Mouse (Mus musculus) monocyte, adult 5-6 weeks (primary cell): Measurements from ENCODE around the gene Gapvd1. TPM values are rescaled to one million over a fixed set of nuclear protein-coding genes. Genes with fewer than 3 reads are reported as not detected.

Source experiments
- ATAC-seq: fragments of 153-309, 156-312 bp; replicated peaks from 2 replicates; pipeline ENCODE4 v1.8.0; 2017; ENCODE audit warnings: mild to moderate bottlenecking; ENCODE audit not compliant: low TSS enrichment, insufficient number of reproducible peaks, severe bottlenecking, poor library complexity, low FRiP score
- total RNA-seq: library from RNA; stranded (forward); fragments of 200-1000, 200-491, 200-594 nt; gene quantifications from 3 replicates; pipeline ENCODE4 v1.2.3, GENCODE M21; 2017

Gapvd1 gene
- total RNA-seq, 1 experiment from 2014 or later, result 107 TPM

DNA sequence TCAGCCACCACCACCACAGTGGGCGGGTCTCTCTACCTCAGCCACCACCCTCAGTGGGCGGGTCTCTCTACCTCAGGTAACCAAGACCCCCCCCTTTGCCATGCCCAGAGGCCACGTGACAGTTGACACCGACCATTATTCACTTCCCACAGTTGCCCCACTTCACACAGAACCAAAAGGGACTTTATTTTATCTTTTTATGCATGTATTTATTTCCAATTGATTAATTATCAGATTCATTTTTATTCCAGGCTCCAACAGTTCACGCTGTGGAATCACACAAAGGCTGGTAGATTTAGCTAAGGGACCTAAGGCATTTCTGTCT is 108.5 kb downstream of the Gapvd1 start:
- no peak for ATAC-seq

DNA sequence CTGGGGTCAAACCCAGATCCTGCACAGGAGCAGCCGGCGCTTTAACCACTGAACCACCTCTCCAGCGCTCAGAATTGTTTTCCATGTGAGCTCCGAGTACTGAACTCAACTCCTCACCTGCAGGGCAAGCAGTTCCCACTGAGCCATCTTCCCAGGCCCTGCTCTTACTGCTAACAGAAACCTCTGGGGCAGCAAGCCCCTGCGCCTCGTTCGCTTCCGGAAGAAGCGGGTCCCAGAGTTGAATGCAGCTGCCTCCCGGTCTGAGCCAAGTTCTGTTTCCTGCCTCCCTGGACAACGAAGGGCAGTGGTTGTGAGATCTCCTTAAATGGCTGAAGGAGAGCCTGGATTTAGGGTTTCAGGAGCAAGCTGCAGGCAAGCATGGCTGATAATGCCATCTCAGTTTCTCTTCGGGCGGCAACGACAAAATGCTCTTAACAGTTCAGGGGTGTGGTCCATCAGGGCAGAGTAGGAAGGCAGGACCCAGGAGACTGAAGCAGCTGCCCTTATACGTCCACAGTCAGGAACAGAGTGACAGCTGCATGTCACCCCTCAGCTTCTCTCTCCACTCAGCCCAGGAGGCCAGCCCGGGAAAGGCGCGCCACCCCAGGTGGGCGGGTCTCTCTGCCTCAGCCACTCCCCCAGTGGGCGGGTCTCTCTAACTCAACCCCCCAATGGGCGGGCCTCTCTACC is 109.0 kb downstream of the Gapvd1 start:
- ATAC-seq, result peak; percentile 77

DNA sequence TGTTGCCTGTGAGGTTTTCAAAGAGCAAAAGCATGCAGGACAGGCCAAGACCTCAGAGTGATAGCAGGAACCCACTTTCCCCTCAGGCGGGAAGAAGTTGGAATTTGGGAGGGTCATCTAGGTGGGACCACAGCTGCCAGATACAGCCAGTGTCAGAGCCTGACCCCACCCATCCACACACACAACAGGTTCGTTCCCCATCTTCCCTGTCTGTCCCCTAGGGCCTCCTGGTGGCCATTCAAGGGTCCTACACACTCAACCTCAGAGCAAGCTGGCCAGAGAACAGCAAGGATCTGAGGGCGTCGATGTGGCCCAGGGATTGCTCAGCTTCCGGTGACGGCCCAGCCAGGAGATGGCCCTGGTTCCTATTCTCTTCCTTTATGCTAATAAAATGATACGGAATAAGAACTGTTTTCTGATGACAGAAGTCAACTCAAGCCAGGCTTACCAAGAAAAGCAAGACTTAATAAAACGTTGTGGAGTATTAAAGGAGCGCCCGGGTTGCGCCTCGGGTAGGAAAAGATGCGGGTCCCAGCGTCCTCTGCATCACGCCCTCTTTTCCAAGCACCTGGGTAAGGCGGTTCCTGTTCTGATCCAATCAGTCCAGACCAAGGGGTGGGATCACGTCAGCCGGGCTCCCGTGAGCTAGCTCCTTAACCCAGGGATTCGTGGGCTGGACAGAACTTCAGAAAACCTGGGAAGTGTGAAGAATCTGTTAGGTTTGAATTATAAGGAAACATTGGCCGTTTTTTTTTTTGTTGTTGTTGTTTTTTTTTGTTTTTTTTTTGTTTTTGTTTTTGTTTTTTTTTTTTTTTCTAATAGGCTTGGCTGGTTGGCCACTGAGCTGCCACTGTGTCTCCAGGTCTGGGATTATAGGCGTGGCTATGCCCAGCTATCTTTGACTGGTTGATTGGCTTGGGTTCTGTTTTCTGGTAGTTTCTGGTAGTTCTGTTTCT is 110.2 kb downstream of the Gapvd1 start:
- peak; percentile 43; the same call in 1 of the 2 replicates for ATAC-seq

GRCm38 (mm10) chr2:34642351-34642750 is 112.7 kb downstream of the Gapvd1 start:
- 0 out of 2 replicates have a peak, but pooled peaks have one; percentile 29 for ATAC-seq

GRCm38 (mm10) chr2:34639725-34640124 is 115.3 kb downstream of the Gapvd1 start:
- ATAC-seq, result no peak

- ATAC-seq, result peak; percentile 57
Observed at GRCm38 (mm10) chr2:34638955-34639650, 115.9 kb downstream of the Gapvd1 start.

- no peak for ATAC-seq
Observed at GRCm38 (mm10) chr2:34635249-34636165, 119.5 kb downstream of the Gapvd1 start.

- ATAC-seq, result no peak
Observed at GRCm38 (mm10) chr2:34632051-34632450, 123.0 kb downstream of the Gapvd1 start.

- ATAC-seq, result no peak
Observed at GRCm38 (mm10) chr2:34630445-34630844, 124.6 kb downstream of the Gapvd1 start.

DNA sequence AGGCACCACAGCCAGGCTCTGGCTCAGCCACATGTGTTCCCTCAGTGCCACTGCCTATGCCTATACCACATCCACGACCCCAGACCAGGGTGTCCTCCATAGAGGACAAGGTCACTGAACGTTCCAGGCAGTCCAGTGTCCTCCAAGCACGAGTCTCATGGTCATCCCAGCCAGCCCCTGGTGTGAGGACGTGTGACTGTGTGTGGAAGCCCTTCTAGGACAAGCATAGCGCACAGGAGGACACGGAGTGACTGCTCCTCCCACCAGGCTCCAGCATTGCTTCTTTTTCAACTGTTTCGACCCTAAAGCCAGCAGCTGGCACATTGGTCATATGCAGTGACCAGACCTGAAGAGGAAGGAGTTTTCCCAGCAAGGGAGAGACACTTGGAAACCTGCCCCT is 125.3 kb downstream of the Gapvd1 start:
- ATAC-seq, result no peak

- ATAC-seq, result no peak
Observed at GRCm38 (mm10) chr2:34628903-34629540, 126.0 kb downstream of the Gapvd1 start.

- no peak for ATAC-seq
Observed at GRCm38 (mm10) chr2:34627328-34628226, 127.5 kb downstream of the Gapvd1 start.

Other genes starting within 250 kb of the Gapvd1 start
- gene Hspa5, start 16.7 kb upstream of the Gapvd1 start, total RNA-seq, result 1,019 to 1,135 TPM (median 1,112 TPM) in 3 replicates
- gene Rabepk, start 44.7 kb upstream of the Gapvd1 start, total RNA-seq, result 11.9 to 17.3 TPM (median 17.2 TPM) in 3 replicates
- gene Fbxw2, start 71.1 kb upstream of the Gapvd1 start, total RNA-seq, result 116 to 145 TPM (median 118 TPM) in 3 replicates
- gene Gm34653, start 77.8 kb upstream of the Gapvd1 start, total RNA-seq, result not detected in 3 replicates
- not detected in 3 replicates for gene Cutal, start 119.2 kb upstream of the Gapvd1 start, total RNA-seq
- gene Psmd5, start 119.7 kb upstream of the Gapvd1 start, total RNA-seq, result 18.7 to 33.4 TPM (median 20.4 TPM) in 3 replicates
- 1.1 to 5.3 TPM (median 1.4 TPM) in 3 replicates for gene Phf19, start 158.8 kb upstream of the Gapvd1 start, total RNA-seq
- gene Traf1, start 206.5 kb upstream of the Gapvd1 start, total RNA-seq, result 94.2 to 168 TPM (median 96.5 TPM) in 3 replicates